Mouse (Mus musculus) MEL (cell line): ENCODE data around the gene Ptpdc1. TPM values are rescaled to one million over a fixed set of nuclear protein-coding genes. Genes with fewer than 3 reads are reported as not detected.

ENCODE experiments used
- DNase-seq: peaks from one replicate; pipeline ENCODE4 v3.0.0; 2011; ENCODE audit warnings: low read depth, low spot score
- H3K27ac ChIP-seq: 2 replicates; pipeline ENCODE4 v1.5.1; 2012; ENCODE audit warnings: low read depth, mild to moderate bottlenecking, control low read depth, low read length, moderate library complexity; ENCODE audit not compliant: control insufficient read depth
- H3K27me3 ChIP-seq, 2 experiments: fragments of 150-350 bp in 1 of 2; sonication (generic) in 1 of 2; 2 replicates each; pipeline ENCODE4 v1.6.1; 2012; ENCODE audit warnings: low read length in 2 of 2, mild to moderate bottlenecking in 2 of 2, improper control_type of control experiment in 1 of 2, moderate library complexity in 1 of 2; ENCODE audit not compliant: insufficient read depth in 2 of 2, control insufficient read depth in 1 of 2
- H3K36me3 ChIP-seq, 2 experiments: 2 replicates each; pipeline ENCODE4 v1.6.1; 2012 to 2014; ENCODE audit warnings: low read length in 2 of 2, improper control_type of control experiment in 1 of 2, inconsistent platforms in 1 of 2, mild to moderate bottlenecking in 1 of 2; ENCODE audit not compliant: insufficient read depth in 2 of 2, control insufficient read depth in 1 of 2
- H3K4me1 ChIP-seq, 2 experiments: fragments of 150-350 bp in 1 of 2; sonication (generic) in 1 of 2; 2 replicates each; pipeline ENCODE4 v1.6.1; 2012; ENCODE audit warnings: low read length in 2 of 2, improper control_type of control experiment in 1 of 2, mild to moderate bottlenecking in 1 of 2; ENCODE audit not compliant: insufficient read depth in 2 of 2, control insufficient read depth in 1 of 2
- H3K4me3 ChIP-seq, 2 experiments: fragments of 150-350 bp in 1 of 2; sonication (generic) in 1 of 2; 2 replicates each; pipeline ENCODE4 v1.5.1; 2012; ENCODE audit warnings: low read depth in 2 of 2, low read length in 2 of 2, mild to moderate bottlenecking in 2 of 2, moderate library complexity in 2 of 2, control low read depth in 1 of 2, improper control_type of control experiment in 1 of 2; ENCODE audit not compliant: control insufficient read depth in 1 of 2, insufficient read depth in 1 of 2
- H3K79me2 ChIP-seq: 2 replicates; pipeline ENCODE4 v1.6.1; 2012; ENCODE audit warnings: mild to moderate bottlenecking, low read length, moderate library complexity; ENCODE audit not compliant: control insufficient read depth, poor library complexity, insufficient read depth
- H3K9ac ChIP-seq: 2 replicates; pipeline ENCODE4 v1.6.1; 2012; ENCODE audit warnings: low read depth, mild to moderate bottlenecking, control low read depth, low read length, moderate library complexity; ENCODE audit not compliant: control insufficient read depth, poor library complexity, severe bottlenecking
- H3K9me3 ChIP-seq: fragments of 150-350 bp; sonication (generic); replicated peaks from 2 replicates; pipeline ENCODE4 v1.6.1; 2012; ENCODE audit warnings: mild to moderate bottlenecking, low read length, improper control_type of control experiment, moderate library complexity; ENCODE audit not compliant: insufficient read depth
- BHLHE40 ChIP-seq: IDR thresholded peaks from 2 replicates; pipeline ENCODE4 v1.6.1; 2012; ENCODE audit warnings: low read depth, mild to moderate bottlenecking, inconsistent platforms, low read length, improper control_type of control experiment, borderline replicate concordance
- CHD1 ChIP-seq: IDR thresholded peaks from 2 replicates; pipeline ENCODE4 v1.6.1; 2012; ENCODE audit warnings: low read depth, mild to moderate bottlenecking, inconsistent platforms, low read length, improper control_type of control experiment
- CTCF ChIP-seq, 3 experiments: IDR thresholded peaks in 2 of 3; conservative IDR thresholded peaks in 1 of 3; 2 replicates each; pipeline ENCODE4 v1.5.1; 2011 to 2012; ENCODE audit warnings: low read length in 3 of 3, low read depth in 2 of 3, mild to moderate bottlenecking in 2 of 3, improper control_type of control experiment in 1 of 3, inconsistent platforms in 1 of 3, mixed read lengths in 1 of 3, moderate library complexity in 1 of 3; ENCODE audit not compliant: control insufficient read depth in 1 of 3, insufficient read depth in 1 of 3, poor library complexity in 1 of 3, severe bottlenecking in 1 of 3
- E2F4 ChIP-seq: IDR thresholded peaks from 2 replicates; pipeline ENCODE4 v1.6.1; 2011; ENCODE audit warnings: low read depth, low read length, improper control_type of control experiment, borderline replicate concordance
- EP300 ChIP-seq, 2 experiments: IDR thresholded peaks; 2 replicates each; pipeline ENCODE4 v1.6.1; 2011; ENCODE audit warnings: improper control_type of control experiment in 2 of 2, low read length in 2 of 2, low read depth in 1 of 2, mild to moderate bottlenecking in 1 of 2
- ETS1 ChIP-seq: IDR thresholded peaks from 2 replicates; pipeline ENCODE4 v1.6.1; 2012; ENCODE audit warnings: low read depth, mild to moderate bottlenecking, inconsistent platforms, low read length, improper control_type of control experiment, moderate library complexity
- HCFC1 ChIP-seq: IDR thresholded peaks from 2 replicates; pipeline ENCODE4 v1.6.1; 2012; ENCODE audit warnings: low read depth, mild to moderate bottlenecking, inconsistent platforms, low read length, improper control_type of control experiment, moderate library complexity
- JUND ChIP-seq: IDR thresholded peaks from 2 replicates; pipeline ENCODE4 v1.6.1; 2011; ENCODE audit warnings: low read depth, mild to moderate bottlenecking, improper control_type of control experiment, low read length
- MAFK ChIP-seq: IDR thresholded peaks from 2 replicates; pipeline ENCODE4 v1.6.1; 2011; ENCODE audit warnings: low read depth, mild to moderate bottlenecking, low read length, improper control_type of control experiment, borderline replicate concordance
- MAX ChIP-seq: IDR thresholded peaks from 2 replicates; pipeline ENCODE4 v1.6.1; 2011; ENCODE audit warnings: low read length, improper control_type of control experiment
- MEF2A ChIP-seq: IDR thresholded peaks from 2 replicates; pipeline ENCODE4 v1.6.1; 2014; ENCODE audit warnings: low read depth, mild to moderate bottlenecking, inconsistent platforms, low read length, improper control_type of control experiment; ENCODE audit not compliant: poor library complexity, insufficient replicate concordance, severe bottlenecking; ENCODE audit errors: extremely low read depth
- MXI1 ChIP-seq: IDR thresholded peaks from 2 replicates; pipeline ENCODE4 v1.6.1; 2011; ENCODE audit warnings: mild to moderate bottlenecking, low read depth, low read length, improper control_type of control experiment
- MYB ChIP-seq: IDR thresholded peaks from 2 replicates; pipeline ENCODE4 v1.6.1; 2011; ENCODE audit warnings: mild to moderate bottlenecking, low read depth, low read length, improper control_type of control experiment
- MYC ChIP-seq: IDR thresholded peaks from 2 replicates; pipeline ENCODE4 v1.6.1; 2011; ENCODE audit warnings: low read depth, mild to moderate bottlenecking, low read length, improper control_type of control experiment, moderate library complexity
- NELFE ChIP-seq: IDR thresholded peaks from 2 replicates; pipeline ENCODE4 v1.6.1; 2011; ENCODE audit warnings: low read depth, low read length, improper control_type of control experiment
- POLR2A ChIP-seq, 2 experiments: IDR thresholded peaks; 2 replicates each; pipeline ENCODE4 v1.6.1; 2011 to 2012; ENCODE audit warnings: low read length in 2 of 2, mild to moderate bottlenecking in 2 of 2, control low read depth in 1 of 2, improper control_type of control experiment in 1 of 2, low read depth in 1 of 2, moderate library complexity in 1 of 2; ENCODE audit not compliant: control insufficient read depth in 1 of 2, insufficient read depth in 1 of 2, poor library complexity in 1 of 2
- POLR2AphosphoS2 ChIP-seq: IDR thresholded peaks from 2 replicates; pipeline ENCODE4 v1.6.1; 2011; ENCODE audit warnings: low read length, improper control_type of control experiment
- POLR2AphosphoS5 ChIP-seq: IDR thresholded peaks from 2 replicates; pipeline ENCODE4 v1.6.1; 2012; ENCODE audit warnings: low read depth, borderline replicate concordance, mild to moderate bottlenecking, inconsistent platforms, low read length, moderate library complexity, mixed read lengths
- RAD21 ChIP-seq: IDR thresholded peaks from 2 replicates; pipeline ENCODE4 v1.6.1; 2011; ENCODE audit warnings: mild to moderate bottlenecking, low read depth, low read length, improper control_type of control experiment
- SIN3A ChIP-seq: IDR thresholded peaks from 2 replicates; pipeline ENCODE4 v1.6.1; 2012; ENCODE audit warnings: low read length, improper control_type of control experiment, inconsistent platforms
- SMC3 ChIP-seq: IDR thresholded peaks from 2 replicates; pipeline ENCODE4 v1.6.1; 2011; ENCODE audit warnings: low read depth, low read length, improper control_type of control experiment
- TBP ChIP-seq: IDR thresholded peaks from 2 replicates; pipeline ENCODE4 v1.8.0; 2011; ENCODE audit warnings: low read depth, low read length, improper control_type of control experiment
- UBTF ChIP-seq: IDR thresholded peaks from 2 replicates; pipeline ENCODE4 v1.6.1; 2012; ENCODE audit warnings: low read depth, mild to moderate bottlenecking, inconsistent platforms, low read length, improper control_type of control experiment, moderate library complexity, borderline replicate concordance; ENCODE audit not compliant: insufficient read depth
- USF2 ChIP-seq, 2 experiments: IDR thresholded peaks; 2 replicates each; pipeline ENCODE4 v1.6.1; 2011 to 2012; ENCODE audit warnings: improper control_type of control experiment in 2 of 2, low read length in 2 of 2, borderline replicate concordance in 1 of 2, inconsistent platforms in 1 of 2, low read depth in 1 of 2, mild to moderate bottlenecking in 1 of 2; ENCODE audit not compliant: insufficient read depth in 1 of 2
- ZC3H11A ChIP-seq: IDR thresholded peaks from 2 replicates; pipeline ENCODE4 v1.6.1; 2012; ENCODE audit warnings: low read depth, mild to moderate bottlenecking, inconsistent platforms, low read length, improper control_type of control experiment
- ZKSCAN1 ChIP-seq: IDR thresholded peaks from 2 replicates; pipeline ENCODE4 v1.6.1; 2012; ENCODE audit warnings: low read depth, mild to moderate bottlenecking, inconsistent platforms, low read length, improper control_type of control experiment, moderate library complexity
- polyA plus RNA-seq, 2 experiments: library from polyadenylated mRNA; stranded (reverse) in 1 of 2; unstranded in 1 of 2; fragments of >175 nt in 1 of 2; fragments of >200 nt in 1 of 2; gene quantifications; 2 replicates each; pipeline versions ENCODE4 v1.2.1 to v1.2.4; 2012; ENCODE audit warnings: low replicate concordance in 2 of 2, low read depth in 1 of 2; ENCODE audit not compliant: insufficient read length in 2 of 2, insufficient read depth in 1 of 2, missing spikeins in 1 of 2
- total RNA-seq: library from RNA; depleted of rRNA; stranded (reverse); fragments of 300-350 nt; gene quantifications from 2 replicates; pipeline ENCODE4 v1.2.3, GENCODE M21; 2012

The Ptpdc1 gene
- total and polyA plus RNA-seq, 3 experiments: 3.3 to 7.6 TPM; not detected in 1

DNA sequence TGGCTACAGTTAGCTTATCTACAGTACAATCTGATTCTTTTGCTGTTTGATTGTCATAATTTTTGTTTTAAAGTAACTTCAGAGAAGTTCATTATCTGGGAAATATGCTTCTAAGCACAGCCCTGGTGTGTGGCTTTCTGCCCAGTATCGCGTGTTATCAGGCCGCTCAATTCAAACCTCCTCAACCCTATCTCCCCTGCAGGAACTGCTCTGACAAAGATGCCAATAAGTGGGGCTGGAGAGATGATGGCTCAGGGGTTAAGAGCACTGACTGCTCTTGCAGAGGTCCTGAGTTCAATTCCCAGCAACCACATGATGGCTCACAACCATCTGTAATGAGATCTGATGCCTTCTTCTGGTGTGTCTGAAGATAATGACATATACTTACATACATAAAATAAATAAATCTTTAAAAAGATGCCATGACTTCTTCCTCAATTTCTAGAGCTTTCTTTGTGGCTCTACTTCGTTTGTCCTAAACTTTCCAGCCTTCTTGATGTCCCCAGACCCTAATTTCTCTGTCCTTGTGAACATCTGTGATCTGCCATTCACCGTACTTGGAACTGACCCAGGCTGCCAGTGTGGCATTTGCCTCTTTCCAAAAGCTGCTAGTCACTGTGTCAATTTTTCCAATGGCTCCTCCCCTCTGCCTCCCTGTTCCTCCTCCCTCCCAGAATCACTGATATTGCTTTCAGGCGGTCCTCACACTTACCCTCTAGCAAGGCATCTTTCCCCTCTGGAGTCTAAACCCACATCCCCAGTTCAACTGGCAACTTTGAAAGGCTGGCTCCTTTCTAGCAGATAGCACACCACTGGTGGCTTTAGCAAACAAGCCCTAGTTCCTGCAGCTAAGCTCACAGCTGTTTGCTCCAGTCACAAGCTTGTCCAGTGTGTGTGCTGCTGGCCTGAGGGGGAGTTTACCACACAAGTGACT lies 25.9 kb upstream of the Ptpdc1 start (continued):
- no peak for TF ChIP-seq ZC3H11A
- TF ChIP-seq RAD21: no peak
- peak; percentile 99 for TF ChIP-seq TBP
- TF ChIP-seq POLR2A (IDR thresholded peaks at IDR 0.05; ENCODE audit: control insufficient read depth in 1 of 2, insufficient read depth in 1 of 2, low read depth in 1 of 2, low read length in 2 of 2, poor library complexity in 1 of 2): no peak
- no peak for TF ChIP-seq E2F4
- no peak for TF ChIP-seq MEF2A
- TF ChIP-seq MYB: no peak; the same call in 1 of the 2 replicates
- TF ChIP-seq EP300 (IDR thresholded peaks at IDR 0.05; ENCODE audit: low read depth in 1 of 2, low read length in 2 of 2): peak; percentile 84 to 91
- no peak for TF ChIP-seq ZKSCAN1
- no peak for TF ChIP-seq POLR2AphosphoS5

GRCm38 (mm10) chr13:48650615-48651014 lies 25.2 kb upstream of the Ptpdc1 start:
- no peaks in the 10 kb centered on the region for H3K79me2 ChIP-seq

More at GRCm38 (mm10) chr13:48650615-48651014, 25.2 kb upstream of the Ptpdc1 start:
- Histone ChIP-seq H3K27me3 (no peaks in the 10 kb centered on the region), H3K4me1 (peaks cover 2 to 26% of the 10 kb centered on the region in 2 experiments; a peak in 3 of 4 replicates), H3K36me3 (peaks cover 0 to 10% of the 10 kb centered on the region in 2 experiments; a peak in 2 of 4 replicates), H3K27ac (peak overlapping the region; percentile 94), H3K4me3 (peak overlapping the region; percentile 24 to 34; a peak in 3 of 4 replicates), H3K9ac (peak overlapping the region; percentile 22), H3K9me3 (no peaks in the 10 kb centered on the region)
- TF ChIP-seq NELFE (no peak), HCFC1 (0 out of 2 replicates have a peak, but pooled peaks have one; percentile 14), TBP (no peak), RAD21 (peak; percentile 73), MXI1 (peak; percentile 83), JUND (peak; percentile 44; the same call in 1 of the 2 replicates), USF2 (IDR thresholded peaks at IDR 0.05; ENCODE audit: borderline replicate concordance in 1 of 2, insufficient read depth in 1 of 2, low read depth in 1 of 2, low read length in 2 of 2) (no peak), ZC3H11A (peak; percentile 49), E2F4 (no peak), MYC (peak; percentile 97), CHD1 (no peak), MAX (peak; percentile 86), SIN3A (no peak), CTCF (IDR thresholded peaks at IDR 0.05 in 2 of 3, conservative IDR thresholded peaks at IDR 0.05 in 1 of 3; ENCODE audit: control insufficient read depth in 1 of 3, insufficient read depth in 1 of 3, low read depth in 2 of 3, low read length in 3 of 3, poor library complexity in 1 of 3, severe bottlenecking in 1 of 3) (peak; percentile 75 to 99 (median 87)), BHLHE40 (no peak), UBTF (no peak), MAFK (no peak), ETS1 (no peak), MYB (no peak), SMC3 (peak; percentile 72), POLR2AphosphoS2 (no peak)
- peak; percentile 91 for DNase-seq
